Mouse (Mus musculus) myocyte (in vitro differentiated cells): ENCODE measurements around the gene Akt1. TPM values are rescaled to one million over a fixed set of nuclear protein-coding genes. Genes with fewer than 3 reads are reported as not detected.

Experiments used
- H3K27me3 ChIP-seq: one replicate; pipeline ENCODE4 v1.6.1; 2011; ENCODE audit not compliant: control insufficient read depth, insufficient read depth, insufficient read length
- H3K36me3 ChIP-seq: one replicate; pipeline ENCODE4 v1.6.1; 2011; ENCODE audit not compliant: control insufficient read depth, insufficient read depth
- H3K4me2 ChIP-seq: one replicate; pipeline ENCODE4 v1.6.1; 2011; ENCODE audit warnings: low read depth, control low read depth
- H3K4me3 ChIP-seq: one replicate; pipeline ENCODE4 v1.5.1; 2011; ENCODE audit warnings: mild to moderate bottlenecking, control low read depth, moderate library complexity
- H3K79me2 ChIP-seq: one replicate; pipeline ENCODE4 v1.6.1; 2011; ENCODE audit not compliant: control insufficient read depth, insufficient read depth
- H3ac ChIP-seq: one replicate; pipeline ENCODE4 v1.6.1; 2011; ENCODE audit not compliant: control insufficient read depth, insufficient read length
- CEBPB ChIP-seq: IDR thresholded peaks from 2 replicates; pipeline ENCODE4 v1.6.1; 2011; ENCODE audit warnings: mild to moderate bottlenecking, moderate library complexity; ENCODE audit not compliant: poor library complexity, insufficient read depth, severe bottlenecking
- E2F4 ChIP-seq: IDR thresholded peaks from one replicate; pipeline ENCODE4 v1.6.1; 2011; ENCODE audit warnings: mild to moderate bottlenecking, control low read depth, moderate library complexity; ENCODE audit not compliant: insufficient read depth
- MAX ChIP-seq: IDR thresholded peaks from one replicate; pipeline ENCODE4 v1.6.1; 2011; ENCODE audit warnings: low read depth, mild to moderate bottlenecking, control low read depth
- MYOD1 ChIP-seq, 3 experiments: IDR thresholded peaks; one replicate each; pipeline ENCODE4 v1.6.1; 2011; ENCODE audit warnings: control low read depth in 2 of 3, low read depth in 2 of 3, mild to moderate bottlenecking in 2 of 3, moderate library complexity in 1 of 3; ENCODE audit not compliant: insufficient read length in 2 of 3, control insufficient read depth in 1 of 3
- MYOG ChIP-seq, 3 experiments: IDR thresholded peaks; one replicate each; pipeline ENCODE4 v1.6.1; 2011; ENCODE audit warnings: control low read depth in 2 of 3, low read depth in 2 of 3, mild to moderate bottlenecking in 2 of 3; ENCODE audit not compliant: insufficient read length in 2 of 3, control insufficient read depth in 1 of 3, insufficient read depth in 1 of 3
- POLR2A ChIP-seq: IDR thresholded peaks from one replicate; pipeline ENCODE4 v1.6.1; 2011; ENCODE audit warnings: low read depth, mild to moderate bottlenecking, control low read depth, moderate library complexity; ENCODE audit not compliant: insufficient read length
- POLR2AphosphoS2 ChIP-seq: IDR thresholded peaks from one replicate; pipeline ENCODE4 v1.6.1; 2011; ENCODE audit warnings: low read depth, control low read depth; ENCODE audit not compliant: insufficient read length
- REST ChIP-seq: IDR thresholded peaks from one replicate; pipeline ENCODE4 v1.6.1; 2011; ENCODE audit warnings: mild to moderate bottlenecking, control low read depth, moderate library complexity; ENCODE audit not compliant: insufficient read depth, insufficient read length
- SRF ChIP-seq: IDR thresholded peaks from one replicate; pipeline ENCODE4 v1.6.1; 2011; ENCODE audit warnings: low read depth; ENCODE audit not compliant: control insufficient read depth, insufficient read length
- TCF12 ChIP-seq: IDR thresholded peaks from one replicate; pipeline ENCODE4 v1.6.1; 2011; ENCODE audit warnings: mild to moderate bottlenecking, control low read depth; ENCODE audit not compliant: poor library complexity, insufficient read depth, severe bottlenecking
- TCF3 ChIP-seq: IDR thresholded peaks from one replicate; pipeline ENCODE4 v1.6.1; 2011; ENCODE audit warnings: low read depth, control low read depth; ENCODE audit not compliant: insufficient read length
- USF1 ChIP-seq: IDR thresholded peaks from one replicate; pipeline ENCODE4 v1.6.1; 2011; ENCODE audit warnings: low read depth, mild to moderate bottlenecking, control low read depth, moderate library complexity
- polyA plus RNA-seq: library from polyadenylated mRNA; unstranded; fragments of >200 nt; fragmentation: generic; extraction: Trizol; gene quantifications from one replicate; pipeline ENCODE4 v1.2.1, GENCODE M21; 2012; ENCODE audit warnings: missing spikeins

Akt1 gene
- polyA plus RNA-seq, 1 experiment: 352 TPM

DNA sequence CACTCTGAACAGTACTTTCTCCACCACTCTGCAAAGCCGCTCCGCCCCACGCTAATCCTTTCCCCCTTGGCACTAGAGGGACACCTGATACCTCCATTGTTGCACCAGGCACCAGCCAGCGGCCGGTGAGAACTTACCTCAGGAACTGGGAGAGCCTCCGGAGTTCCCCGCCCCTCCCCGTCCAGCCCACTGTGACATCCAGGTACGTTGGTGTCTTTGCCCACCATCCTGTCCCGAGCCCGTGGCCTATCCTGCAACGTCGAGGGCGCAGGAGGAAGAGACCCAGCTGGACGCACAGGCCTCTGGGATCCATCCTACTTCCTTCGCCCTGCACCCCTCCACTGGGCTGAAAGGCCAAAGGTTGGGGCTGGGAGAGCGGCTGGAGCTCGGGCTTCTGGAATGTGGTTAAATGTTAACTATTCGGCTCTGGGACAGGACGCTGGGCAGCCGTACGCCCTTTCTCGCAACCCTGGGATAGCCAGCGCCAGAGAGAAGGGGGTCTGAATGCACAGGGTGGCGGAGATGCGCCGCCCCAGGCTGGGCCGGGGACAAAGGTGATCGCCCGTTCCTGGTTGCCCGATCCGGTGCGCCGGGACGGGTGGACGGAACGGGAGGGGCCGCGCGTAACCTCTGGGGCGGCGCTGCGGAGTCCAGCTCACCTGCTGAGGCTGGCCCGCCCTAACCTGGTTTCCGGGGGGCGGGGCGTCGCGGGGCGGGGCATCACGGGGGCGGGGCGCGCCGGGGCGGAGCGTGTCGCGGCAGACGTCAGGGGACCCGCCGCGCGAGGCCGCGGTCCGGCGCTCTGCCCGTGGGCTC is 46.9 kb upstream of the Akt1 start:
- H3K79me2 ChIP-seq: peaks cover 5% of the 10 kb centered on the region
- no peaks in the 10 kb centered on the region for H3K27me3 ChIP-seq
- peak overlapping the region; percentile 86 for H3K4me2 ChIP-seq
- TF ChIP-seq SRF (no peak), POLR2A (peak; percentile 84)
- peak overlapping the region; percentile 21 for H3ac ChIP-seq
- no peak overlapping the region for H3K4me3 ChIP-seq
- no peaks in the 10 kb centered on the region for H3K36me3 ChIP-seq

GRCm38 (mm10) chr12:112720890-112721423 is 46.3 kb upstream of the Akt1 start:
- no peaks in the 10 kb centered on the region for H3K36me3 ChIP-seq
- H3K79me2 ChIP-seq: peaks cover 5% of the 10 kb centered on the region
- TF ChIP-seq CEBPB (no peak), REST (no peak), POLR2AphosphoS2 (no peak), MAX (no peak), MYOG (IDR thresholded peaks at IDR 0.05; ENCODE audit: control insufficient read depth in 1 of 3, insufficient read depth in 1 of 3, insufficient read length in 2 of 3, low read depth in 2 of 3) (no peak), POLR2A (no peak), TCF12 (no peak), SRF (no peak), MYOD1 (IDR thresholded peaks at IDR 0.05; ENCODE audit: control insufficient read depth in 1 of 3, insufficient read length in 2 of 3, low read depth in 2 of 3) (no peak), USF1 (no peak)
- no peak overlapping the region for H3ac ChIP-seq
- no peak overlapping the region for H3K4me3 ChIP-seq
- H3K4me2 ChIP-seq: no peak overlapping the region
- no peaks in the 10 kb centered on the region for H3K27me3 ChIP-seq

DNA sequence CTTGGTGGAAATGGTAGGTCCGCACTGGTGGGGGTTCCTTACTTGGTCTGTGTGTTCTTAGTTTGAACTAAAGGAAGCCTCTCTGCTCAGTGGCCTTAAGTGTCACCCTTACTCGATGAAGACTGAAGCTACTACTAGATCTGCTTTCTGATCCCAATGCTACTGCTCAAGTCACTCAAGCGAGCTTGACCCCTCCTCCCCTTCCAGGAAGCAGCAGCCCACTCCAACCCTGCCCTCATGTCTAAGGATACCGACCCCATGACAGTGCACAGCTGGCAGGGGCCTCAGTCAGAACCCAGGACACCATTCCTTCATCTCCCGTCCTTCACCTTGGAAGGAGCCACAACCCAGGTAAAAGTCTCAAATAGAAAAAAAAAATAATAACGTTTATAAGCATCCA is 45.5 kb upstream of the Akt1 start, which contains the start of gene Cep170b:
Gene Cep170b (plus strand): TSS at position 240 of the 400 bp plus-strand sequence.
- Histone ChIP-seq H3K4me2 (no peak within 1 kb of the TSS), H3K36me3 (no peaks in the 10 kb centered on the region), H3K27me3 (no peaks in the 10 kb centered on the region), H3ac (no peak within 1 kb of the TSS), H3K79me2 (peaks cover 5% of the 10 kb centered on the region), H3K4me3 (no peak within 1 kb of the TSS)
- no peak for TF ChIP-seq POLR2A
- no peak for TF ChIP-seq MYOD1 (IDR thresholded peaks at IDR 0.05; ENCODE audit: control insufficient read depth in 1 of 3, insufficient read length in 2 of 3, low read depth in 2 of 3)
- no peak for TF ChIP-seq CEBPB

DNA sequence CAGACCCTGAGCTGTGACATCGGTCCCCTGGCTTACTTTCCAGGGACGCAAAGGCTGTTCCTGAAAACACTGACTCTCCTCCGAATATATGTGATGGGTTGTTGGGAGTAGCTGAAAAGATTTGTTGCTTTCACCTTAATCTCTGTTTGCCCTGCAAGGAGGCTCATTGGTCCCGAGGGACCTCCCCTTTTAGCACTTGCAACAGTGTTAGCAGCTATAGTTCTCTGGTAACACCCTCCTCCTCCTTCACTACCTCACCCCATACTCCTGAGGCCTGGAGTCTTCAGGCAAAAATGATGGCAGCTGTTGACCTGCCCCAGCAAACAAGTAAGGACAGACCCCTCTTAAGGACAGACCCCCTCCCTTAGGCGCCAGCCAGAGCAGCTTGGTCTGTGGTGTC is 44.3 kb upstream of the Akt1 start:
- TF ChIP-seq TCF3: no peak
- no peak for TF ChIP-seq MYOD1 (IDR thresholded peaks at IDR 0.05; ENCODE audit: control insufficient read depth in 1 of 3, insufficient read length in 2 of 3, low read depth in 2 of 3)
- TF ChIP-seq MAX: no peak
- no peak for TF ChIP-seq MYOG (IDR thresholded peaks at IDR 0.05; ENCODE audit: control insufficient read depth in 1 of 3, insufficient read depth in 1 of 3, insufficient read length in 2 of 3, low read depth in 2 of 3)
- no peak for TF ChIP-seq SRF
- TF ChIP-seq TCF12: no peak
- TF ChIP-seq E2F4: no peak
- no peak for TF ChIP-seq POLR2AphosphoS2
- TF ChIP-seq USF1: no peak
- no peak for TF ChIP-seq POLR2A
- no peak for TF ChIP-seq CEBPB
- no peak for TF ChIP-seq REST
- no peaks in the 10 kb centered on the region for H3K36me3 ChIP-seq
- no peak overlapping the region for H3ac ChIP-seq
- H3K27me3 ChIP-seq: no peaks in the 10 kb centered on the region
- H3K4me3 ChIP-seq: no peak overlapping the region
- no peaks in the 10 kb centered on the region for H3K79me2 ChIP-seq
- H3K4me2 ChIP-seq: no peak overlapping the region

GRCm38 (mm10) chr12:112717140-112717539 is 42.5 kb upstream of the Akt1 start:
- no peaks in the 10 kb centered on the region for H3K36me3 ChIP-seq
- no peak overlapping the region for H3ac ChIP-seq
- no peak overlapping the region for H3K4me3 ChIP-seq
- no peaks in the 10 kb centered on the region for H3K79me2 ChIP-seq
- TF ChIP-seq MYOG (IDR thresholded peaks at IDR 0.05; ENCODE audit: control insufficient read depth in 1 of 3, insufficient read depth in 1 of 3, insufficient read length in 2 of 3, low read depth in 2 of 3): no peak
- TF ChIP-seq POLR2AphosphoS2: no peak
- TF ChIP-seq MYOD1 (IDR thresholded peaks at IDR 0.05; ENCODE audit: control insufficient read depth in 1 of 3, insufficient read length in 2 of 3, low read depth in 2 of 3): no peak
- no peak for TF ChIP-seq CEBPB
- TF ChIP-seq REST: no peak
- no peak for TF ChIP-seq E2F4
- TF ChIP-seq POLR2A: no peak
- TF ChIP-seq USF1: no peak
- no peak for TF ChIP-seq MAX
- TF ChIP-seq TCF3: no peak
- TF ChIP-seq SRF: no peak
- TF ChIP-seq TCF12: no peak
- no peaks in the 10 kb centered on the region for H3K27me3 ChIP-seq
- H3K4me2 ChIP-seq: no peak overlapping the region
